Mouse (Mus musculus): ENCODE results near the gene Igsf23. TPM values are rescaled to one million over a fixed set of nuclear protein-coding genes. Genes with fewer than 3 reads are reported as not detected.

Igsf23 gene
- polyA plus RNA-seq, 1 experiment from 2014 or later, result 0.17 TPM

DNA sequence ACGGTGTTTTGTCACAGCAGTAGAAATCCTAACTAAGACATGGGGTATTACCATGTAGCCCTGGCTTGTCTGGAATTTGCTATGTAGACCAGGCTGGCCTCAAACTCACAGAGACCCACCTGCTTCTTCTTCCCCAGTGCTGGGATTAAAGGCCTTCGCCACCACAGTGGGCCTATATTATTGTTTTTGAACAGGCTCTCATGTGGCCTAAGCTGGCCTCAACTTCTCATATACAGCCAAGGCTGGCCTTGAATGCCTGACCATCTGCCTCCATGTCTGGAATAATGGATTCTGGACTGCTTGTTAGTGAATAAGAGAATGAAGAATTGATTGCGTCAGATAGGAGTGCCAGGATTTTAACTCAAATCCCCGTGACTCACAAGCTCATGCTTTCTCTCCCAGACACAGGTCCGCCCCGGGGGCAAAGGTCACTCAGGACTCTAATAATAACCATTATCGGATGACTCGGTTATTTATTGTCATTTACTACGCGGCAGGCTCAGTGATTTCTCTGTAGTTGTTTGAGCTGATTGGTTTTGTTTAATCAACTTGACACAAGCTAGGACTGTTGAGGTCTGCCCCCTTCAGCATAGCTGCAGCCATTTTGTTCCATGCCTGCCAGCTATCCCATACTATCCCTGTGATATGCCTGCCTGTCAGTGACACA, 1.9 kb upstream of the Igsf23 start:
- Histone ChIP-seq H3K27ac (replicated peaks) (no peak overlapping the region), H3K4me2 (no peak overlapping the region)
- no peak for ATAC-seq (ENCODE audit: insufficient read depth)

DNA sequence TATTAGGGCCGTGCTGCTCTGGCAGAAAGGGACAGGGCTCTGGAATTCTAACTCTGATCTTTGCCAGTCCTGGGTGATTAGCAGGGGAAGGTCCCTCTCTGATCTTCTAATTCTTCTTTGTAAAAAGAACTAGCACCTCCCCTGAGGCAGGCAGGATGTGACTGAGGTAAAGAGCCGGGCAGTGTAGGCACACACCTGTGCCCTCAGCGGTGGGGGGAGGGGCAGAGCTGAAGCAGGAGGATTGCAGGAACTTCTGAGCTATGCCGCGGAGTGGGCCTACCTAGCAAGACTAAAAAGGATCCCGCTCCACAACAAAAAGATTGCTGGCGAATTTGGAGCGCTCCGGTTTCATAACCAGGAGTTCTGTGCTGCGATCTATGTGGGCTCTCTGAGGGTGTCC, 560 bp downstream of the Igsf23 start:
- H3K27ac ChIP-seq (replicated peaks), result no peak overlapping the region
- peaks cover 10% of the 10 kb centered on the region for H3K4me1 ChIP-seq (replicated peaks)
- 56% methylated on average over 10 of the region's 10 CpGs for WGBS (ENCODE audit: insufficient replicate concordance)
- no peaks in the 10 kb centered on the region for H3K27me3 ChIP-seq
- no peak overlapping the region for H3K4me2 ChIP-seq
- no peaks in the 10 kb centered on the region for H3K9me3 ChIP-seq (replicated peaks)
- H3K4me3 ChIP-seq (replicated peaks), result no peak overlapping the region
- H3K36me3 ChIP-seq (replicated peaks), result no peaks in the 10 kb centered on the region
- ATAC-seq (ENCODE audit: insufficient read depth), result no peak
- no peak overlapping the region for H3K9ac ChIP-seq

More for the DNA sequence above, 1.9 kb upstream of the Igsf23 start:
- Histone ChIP-seq H3K4me3 (replicated peaks) (no peak overlapping the region), H3K9ac (no peak overlapping the region), H3K27me3 (no peaks in the 10 kb centered on the region), H3K4me1 (replicated peaks) (peaks cover 10% of the 10 kb centered on the region), H3K36me3 (replicated peaks) (no peaks in the 10 kb centered on the region), H3K9me3 (replicated peaks) (no peaks in the 10 kb centered on the region)
- WGBS (ENCODE audit: insufficient replicate concordance), result 63% methylated on average over 10 of the region's 10 CpGs

DNA sequence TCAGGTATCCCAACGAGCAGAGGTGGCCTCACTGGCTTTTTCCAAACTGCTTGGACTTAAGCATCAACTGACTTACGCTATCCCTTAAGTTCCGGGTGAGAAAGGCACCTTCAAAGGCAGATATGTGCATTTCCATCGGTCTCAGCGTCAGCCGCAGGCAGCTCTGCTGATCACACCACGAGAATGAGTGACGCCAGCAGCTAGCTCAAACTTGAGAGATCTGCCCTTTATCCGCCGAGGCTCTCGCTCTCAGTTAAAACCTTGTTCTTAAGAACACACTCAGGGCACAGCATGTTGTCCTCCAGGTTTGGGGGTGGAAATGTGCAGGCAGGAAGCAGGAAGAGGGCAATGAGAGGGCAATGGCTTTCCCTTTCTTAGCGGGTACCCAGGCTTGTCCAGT, 1.6 kb downstream of the Igsf23 start:
- Histone ChIP-seq H3K9ac (no peak overlapping the region), H3K27ac (replicated peaks) (no peak overlapping the region), H3K36me3 (replicated peaks) (no peaks in the 10 kb centered on the region), H3K4me2 (no peak overlapping the region), H3K4me1 (replicated peaks) (peaks cover 10% of the 10 kb centered on the region), H3K9me3 (replicated peaks) (no peaks in the 10 kb centered on the region), H3K27me3 (no peaks in the 10 kb centered on the region), H3K4me3 (replicated peaks) (no peak overlapping the region)
- 65% methylated on average over 12 of the region's 12 CpGs for WGBS (ENCODE audit: insufficient replicate concordance)
- ATAC-seq (ENCODE audit: insufficient read depth), result no peak

DNA sequence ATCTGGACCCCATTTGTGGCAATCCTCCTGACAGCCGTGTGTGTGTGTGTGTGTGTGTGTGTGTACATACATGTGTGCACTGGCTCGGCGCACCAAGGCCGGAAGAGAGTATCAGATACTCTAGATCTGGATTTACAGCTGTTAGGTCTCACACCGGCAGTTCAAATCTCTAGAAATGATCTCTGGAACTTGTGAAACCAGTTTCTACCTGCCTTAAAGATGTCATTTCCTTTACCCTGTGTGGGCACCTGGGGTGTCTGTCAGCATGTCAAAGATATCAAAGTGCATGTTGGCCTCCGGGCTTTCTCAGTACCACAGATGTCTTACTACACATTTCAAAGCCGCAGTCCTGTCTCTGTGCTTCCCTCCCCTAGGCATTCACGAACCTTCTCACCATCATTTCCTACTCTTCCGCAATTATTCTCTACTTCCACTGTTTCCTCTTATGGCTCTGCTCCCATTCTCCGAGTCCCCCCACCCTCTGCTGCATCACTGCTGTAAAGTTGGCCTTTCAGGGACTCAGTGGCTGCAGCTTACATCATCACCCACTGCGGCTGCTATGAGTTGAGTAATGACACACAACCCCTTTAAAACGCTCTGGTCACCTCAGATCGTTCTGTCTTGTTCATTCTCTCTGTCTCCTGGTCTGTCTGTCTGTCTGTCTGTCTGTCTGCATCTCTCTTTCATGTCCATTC, 4.6 kb downstream of the Igsf23 start:
- H3K27ac ChIP-seq (replicated peaks), result no peak overlapping the region
- H3K9me3 ChIP-seq (replicated peaks), result no peaks in the 10 kb centered on the region
- no peak overlapping the region for H3K4me2 ChIP-seq
- 71% methylated on average over 13 of the region's 13 CpGs for WGBS (ENCODE audit: insufficient replicate concordance)
- no peak overlapping the region for H3K4me3 ChIP-seq (replicated peaks)
- H3K27me3 ChIP-seq, result no peaks in the 10 kb centered on the region
- ATAC-seq (ENCODE audit: insufficient read depth), result no peak
- H3K36me3 ChIP-seq (replicated peaks), result no peaks in the 10 kb centered on the region
- H3K4me1 ChIP-seq (replicated peaks), result no peaks in the 10 kb centered on the region
- H3K9ac ChIP-seq, result no peak overlapping the region

DNA sequence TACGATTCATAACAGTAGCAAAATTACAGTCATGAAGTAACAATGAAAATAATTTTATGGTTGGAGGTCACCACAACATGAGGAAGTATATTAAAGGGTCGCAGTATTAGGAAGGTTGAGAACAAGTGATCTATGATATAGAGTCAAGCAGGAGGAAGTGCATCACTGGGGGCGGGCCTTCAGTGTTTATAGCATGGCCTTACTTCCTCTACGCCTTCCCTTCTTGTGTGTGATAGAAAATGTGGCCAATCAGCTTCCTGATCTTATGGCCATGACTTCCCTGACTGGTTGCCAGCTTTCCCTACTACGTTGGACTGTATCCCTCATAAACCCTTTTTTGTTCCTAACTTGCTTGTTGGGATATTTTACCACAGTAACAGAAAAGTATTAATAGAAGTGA, 5.4 kb downstream of the Igsf23 start:
- no peak overlapping the region for H3K4me2 ChIP-seq
- no peaks in the 10 kb centered on the region for H3K9me3 ChIP-seq (replicated peaks)
- no peak overlapping the region for H3K4me3 ChIP-seq (replicated peaks)
- no peak overlapping the region for H3K27ac ChIP-seq (replicated peaks)
- 59% methylated on average over 5 of the region's 5 CpGs for WGBS (ENCODE audit: insufficient replicate concordance)
- no peak overlapping the region for H3K9ac ChIP-seq
- no peak for ATAC-seq (ENCODE audit: insufficient read depth)
- no peaks in the 10 kb centered on the region for H3K27me3 ChIP-seq
- no peaks in the 10 kb centered on the region for H3K36me3 ChIP-seq (replicated peaks)
- no peaks in the 10 kb centered on the region for H3K4me1 ChIP-seq (replicated peaks)

DNA sequence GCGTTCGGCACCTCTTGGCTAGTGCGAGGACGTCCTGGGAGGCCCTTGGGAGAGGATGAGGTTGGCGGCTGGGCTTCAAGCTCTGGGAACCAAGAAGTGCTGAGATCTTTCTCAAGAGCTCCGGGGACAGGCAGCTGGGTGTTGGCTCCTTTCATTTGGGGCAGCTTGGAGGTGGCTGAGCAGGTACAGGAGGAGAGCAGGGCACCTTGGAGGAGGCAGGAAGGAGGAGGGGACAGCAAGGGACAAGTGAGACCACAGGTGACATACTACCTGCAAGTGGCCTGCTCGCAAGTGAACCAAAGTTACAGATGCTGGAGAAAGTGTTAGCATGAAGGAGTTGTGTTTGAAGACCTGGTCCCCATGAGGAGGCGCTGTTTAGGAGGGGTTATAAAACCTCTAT, 5.8 kb downstream of the Igsf23 start:
- Histone ChIP-seq H3K27me3 (no peaks in the 10 kb centered on the region), H3K36me3 (replicated peaks) (no peaks in the 10 kb centered on the region), H3K4me2 (no peak overlapping the region), H3K27ac (replicated peaks) (no peak overlapping the region), H3K9me3 (replicated peaks) (no peaks in the 10 kb centered on the region), H3K9ac (no peak overlapping the region), H3K4me1 (replicated peaks) (no peaks in the 10 kb centered on the region; the same call in 1 of the 2 replicates), H3K4me3 (replicated peaks) (no peak overlapping the region)
- WGBS (ENCODE audit: insufficient replicate concordance), result 80% methylated on average over 8 of the region's 8 CpGs
- no peak for ATAC-seq (ENCODE audit: insufficient read depth)

DNA sequence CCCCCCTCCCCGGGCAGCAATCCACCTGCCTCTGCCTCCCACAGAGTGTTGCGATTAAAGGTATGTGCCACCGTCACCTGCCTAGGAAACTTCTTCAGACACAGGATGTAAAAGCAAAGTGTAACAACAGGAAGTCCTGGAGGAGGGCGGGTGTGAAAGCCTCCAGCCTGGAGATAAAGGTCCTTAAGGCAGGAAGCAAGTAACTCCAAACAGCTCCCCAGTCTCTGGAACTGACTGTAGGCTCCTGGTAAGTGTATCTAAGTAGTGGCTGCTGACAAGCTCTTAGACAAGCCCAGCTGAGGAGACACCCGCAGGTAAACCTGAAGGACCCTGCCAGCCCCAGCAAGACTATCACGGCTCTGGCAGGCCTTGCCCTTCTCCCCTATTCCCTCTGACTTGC, 10.3 kb downstream of the Igsf23 start:
- H3K27ac ChIP-seq (replicated peaks), result peak overlapping the region; percentile 14; the same call in 1 of the 2 replicates
- H3K4me3 ChIP-seq (replicated peaks), result no peak overlapping the region
- H3K36me3 ChIP-seq (replicated peaks), result no peaks in the 10 kb centered on the region
- peak overlapping the region; percentile 27; the same call in 1 of the 2 replicates for H3K4me2 ChIP-seq
- H3K9ac ChIP-seq, result no peak overlapping the region
- no peak for ATAC-seq (ENCODE audit: insufficient read depth)
- peaks cover 1% of the 10 kb centered on the region; the same call in 1 of the 2 replicates for H3K4me1 ChIP-seq (replicated peaks)
- no peaks in the 10 kb centered on the region for H3K27me3 ChIP-seq
- H3K9me3 ChIP-seq (replicated peaks), result no peaks in the 10 kb centered on the region
- 12% methylated on average over 5 of the region's 6 CpGs for WGBS (ENCODE audit: insufficient replicate concordance)

DNA sequence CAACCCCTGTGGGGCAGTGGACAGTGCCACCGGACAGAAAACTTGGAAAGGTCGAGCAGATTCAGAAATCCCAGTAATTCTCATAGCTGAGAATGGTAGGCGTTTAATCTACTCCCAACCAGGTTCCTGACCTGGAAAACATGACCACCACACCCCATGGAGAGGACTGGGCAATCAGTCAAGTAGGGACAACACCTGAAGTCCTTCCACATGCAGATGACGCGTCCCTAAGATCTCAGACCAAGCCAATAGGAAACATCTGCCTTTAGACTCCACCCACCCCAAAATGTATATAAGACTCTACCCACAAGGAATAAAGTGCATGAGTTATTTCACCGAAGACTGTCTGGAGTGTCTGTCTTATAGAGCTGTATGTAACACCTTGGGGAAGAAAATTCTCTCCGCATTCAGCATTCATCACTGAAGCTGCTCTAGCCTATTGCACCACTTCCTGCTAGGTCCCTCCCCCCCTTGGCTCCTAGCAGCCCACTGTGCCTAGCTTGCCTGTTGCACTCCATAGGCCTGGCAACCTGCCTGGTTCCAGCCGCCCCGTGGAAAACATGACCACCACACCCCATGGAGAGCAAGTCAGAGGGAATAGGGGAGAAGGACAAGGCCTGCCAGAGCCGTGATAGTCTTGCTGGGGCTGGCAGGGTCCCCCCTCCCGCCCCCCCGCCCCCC, 10.9 kb downstream of the Igsf23 start:
- Histone ChIP-seq H3K36me3 (replicated peaks) (no peaks in the 10 kb centered on the region), H3K27me3 (no peaks in the 10 kb centered on the region), H3K4me2 (peak overlapping the region; percentile 27), H3K4me3 (replicated peaks) (no peak overlapping the region), H3K27ac (replicated peaks) (no peak overlapping the region), H3K4me1 (replicated peaks) (peaks cover 4% of the 10 kb centered on the region; the same call in 1 of the 2 replicates), H3K9ac (no peak overlapping the region), H3K9me3 (replicated peaks) (no peaks in the 10 kb centered on the region)
- 31% methylated on average over 10 of the region's 12 CpGs for WGBS (ENCODE audit: insufficient replicate concordance)
- ATAC-seq (ENCODE audit: insufficient read depth), result no peak

DNA sequence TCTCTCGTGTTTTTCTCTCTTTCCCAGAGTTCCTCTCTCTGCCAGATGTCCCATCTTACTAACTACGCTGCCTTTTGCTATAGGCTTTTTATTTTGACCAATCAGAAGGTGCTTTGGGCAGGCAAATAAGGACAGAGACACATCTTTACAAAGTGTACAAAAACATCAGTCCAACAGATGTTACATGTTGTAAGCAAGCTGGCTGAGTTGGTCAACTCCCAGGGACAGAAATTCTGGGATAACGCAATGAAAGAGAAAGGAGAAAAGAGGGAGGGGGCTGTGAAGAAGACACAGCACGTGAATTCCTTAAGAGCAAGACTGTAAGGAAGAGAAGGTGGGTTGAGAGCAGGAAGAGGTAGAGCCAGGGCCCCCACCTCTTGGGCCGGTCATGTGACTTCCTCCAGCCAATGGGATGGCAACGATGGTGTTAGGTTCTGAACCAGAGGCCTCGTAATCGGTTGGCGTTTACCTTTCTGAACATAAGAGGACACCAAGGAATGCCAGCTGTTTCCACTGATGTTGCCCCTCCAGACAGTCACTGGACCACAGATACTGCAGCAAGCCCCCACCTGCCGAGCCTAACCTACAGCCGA, 13.2 kb downstream of the Igsf23 start:
- no peaks in the 10 kb centered on the region for H3K36me3 ChIP-seq (replicated peaks)
- H3K4me2 ChIP-seq, result no peak overlapping the region
- WGBS (ENCODE audit: insufficient replicate concordance), result 60% methylated on average over 11 of the region's 11 CpGs
- no peak overlapping the region for H3K9ac ChIP-seq
- no peak overlapping the region for H3K4me3 ChIP-seq (replicated peaks)
- H3K27me3 ChIP-seq, result peaks cover 3% of the 10 kb centered on the region; the same call in 1 of the 2 replicates
- H3K9me3 ChIP-seq (replicated peaks), result no peaks in the 10 kb centered on the region
- ATAC-seq (ENCODE audit: insufficient read depth), result no peak
- H3K4me1 ChIP-seq (replicated peaks), result peaks cover 13% of the 10 kb centered on the region
- H3K27ac ChIP-seq (replicated peaks), result no peak overlapping the region

DNA sequence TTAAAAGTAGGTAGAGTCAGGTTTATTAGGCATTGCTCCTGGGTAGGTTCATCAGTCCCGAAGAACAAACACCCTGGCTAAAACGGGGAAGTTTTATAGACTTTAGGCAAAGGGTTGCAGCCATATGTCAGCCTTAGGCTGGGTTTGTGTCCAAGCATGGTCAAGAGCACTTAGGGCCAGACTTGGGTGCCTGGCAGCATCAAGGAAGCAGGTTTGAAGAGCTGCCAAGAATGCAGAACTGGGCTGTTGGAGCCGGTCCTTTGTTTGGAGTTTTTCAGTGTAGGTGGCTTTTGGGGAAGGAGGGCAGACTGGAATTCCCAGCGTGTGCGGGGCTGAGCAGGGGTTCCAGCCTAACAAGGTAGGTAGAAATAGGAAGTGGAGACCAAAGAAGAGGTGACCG, 14.6 kb downstream of the Igsf23 start:
- ATAC-seq (ENCODE audit: insufficient read depth), result no peak
- Histone ChIP-seq H3K9ac (no peak overlapping the region), H3K36me3 (replicated peaks) (no peaks in the 10 kb centered on the region), H3K27me3 (peaks cover 12% of the 10 kb centered on the region), H3K27ac (replicated peaks) (peak overlapping the region; percentile 51), H3K4me2 (peak overlapping the region; percentile 43), H3K4me1 (replicated peaks) (peaks cover 18% of the 10 kb centered on the region), H3K4me3 (replicated peaks) (no peak overlapping the region), H3K9me3 (replicated peaks) (no peaks in the 10 kb centered on the region)
- WGBS (ENCODE audit: insufficient replicate concordance), result 50% methylated on average over 6 of the region's 6 CpGs

DNA sequence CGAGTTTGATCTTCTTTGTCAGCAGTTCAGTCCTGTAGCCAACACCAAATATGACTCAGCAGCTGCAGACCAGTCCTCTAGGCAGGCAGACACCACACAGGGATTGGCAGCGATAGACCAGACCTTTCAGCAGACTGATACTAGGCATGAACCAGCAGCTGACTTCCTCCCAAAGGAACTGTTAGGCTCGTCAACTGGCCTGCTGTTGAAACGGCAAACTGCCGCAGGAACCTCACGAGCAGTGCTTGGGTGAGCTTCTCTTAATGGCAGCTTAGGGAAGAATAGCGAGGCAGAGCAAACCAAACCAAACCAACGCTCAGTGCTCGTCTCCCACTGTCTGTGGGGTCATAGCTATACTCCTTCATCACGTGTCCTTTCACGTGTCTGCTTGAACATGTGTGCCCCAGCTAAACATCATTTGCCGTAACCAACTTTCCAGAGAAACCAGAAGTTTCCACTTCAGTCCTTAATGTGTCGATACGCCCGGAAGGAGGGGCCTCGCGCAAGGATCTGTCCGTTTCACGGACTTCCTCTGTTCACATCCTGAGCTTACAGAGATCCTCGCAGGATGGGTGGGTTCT, 15.3 kb downstream of the Igsf23 start:
- peak overlapping the region; percentile 51 for H3K27ac ChIP-seq (replicated peaks)
- peaks cover 12% of the 10 kb centered on the region for H3K27me3 ChIP-seq
- no peak overlapping the region for H3K9ac ChIP-seq
- peak; percentile 49; the same call in 1 of the 2 replicates for ATAC-seq (ENCODE audit: insufficient read depth)
- no peaks in the 10 kb centered on the region for H3K9me3 ChIP-seq (replicated peaks)
- no peak overlapping the region for H3K4me3 ChIP-seq (replicated peaks)
- H3K36me3 ChIP-seq (replicated peaks), result no peaks in the 10 kb centered on the region
- H3K4me2 ChIP-seq, result peak overlapping the region; percentile 43
- WGBS (ENCODE audit: insufficient replicate concordance), result 10% methylated on average over 20 of the region's 20 CpGs
- peaks cover 18% of the 10 kb centered on the region for H3K4me1 ChIP-seq (replicated peaks)
